Mouse (Mus musculus) lung, postnatal 0 days (tissue): ENCODE data around the gene Dynlt1f.
"Not testable (repeated sequence)": the region's sequence is repeated elsewhere in the genome, so short reads cannot be mapped to it uniquely, and the experiment has no call there.

ENCODE experiments used
- CTCF ChIP-seq: IDR thresholded peaks from 2 replicates; pipeline ENCODE4 v1.5.1; 2016; ENCODE audit warnings: antibody characterized with exemption, mild to moderate bottlenecking
- EP300 ChIP-seq: IDR thresholded peaks from 2 replicates; pipeline ENCODE4 v1.6.1; 2016; ENCODE audit warnings: antibody characterized with exemption, mild to moderate bottlenecking, control low read depth

- not testable (repeated sequence) for TF ChIP-seq CTCF, EP300
These were observed 19.9 kb downstream of the Dynlt1f start for GRCm38 (mm10) chr17:6635781-6636180.
